Mouse (Mus musculus) testis, adult 2 months (tissue): ENCODE measurements around the gene Rims3.

Experiments used
- CTCF ChIP-seq: fragments of 200-500 bp; IDR thresholded peaks from 2 replicates; pipeline ENCODE4 v1.5.1; 2012; ENCODE audit warnings: low read depth, mild to moderate bottlenecking, inconsistent platforms, low read length, moderate library complexity; ENCODE audit not compliant: control insufficient read depth, insufficient read depth, insufficient replicate concordance
- POLR2A ChIP-seq: fragments of 200-500 bp; IDR thresholded peaks from 2 replicates; pipeline ENCODE4 v1.6.1; 2012; ENCODE audit warnings: low read depth, mild to moderate bottlenecking, inconsistent platforms, low read length, moderate library complexity; ENCODE audit not compliant: control insufficient read depth

DNA sequence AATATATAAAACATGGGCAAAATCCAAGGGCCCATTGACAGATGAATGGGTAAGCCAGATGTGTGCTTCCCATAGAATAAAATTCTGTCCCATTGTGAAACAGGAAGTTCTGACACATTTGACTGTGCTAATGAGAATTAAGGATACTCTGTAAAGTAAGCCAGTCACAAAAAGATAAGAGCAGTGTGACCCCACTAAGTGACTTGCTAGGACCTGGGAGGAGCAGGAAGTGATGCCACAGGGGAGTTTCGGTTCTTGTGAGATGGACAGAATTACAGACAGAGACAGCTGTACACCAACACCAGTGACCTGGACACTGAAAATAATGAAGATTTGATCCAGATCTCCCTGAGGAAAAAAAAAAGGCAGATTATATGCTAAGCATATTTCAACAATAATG lies 59.2 kb downstream of the Rims3 start:
- TF ChIP-seq CTCF, result no peak
- TF ChIP-seq POLR2A, result no peak
